Mouse (Mus musculus) ovary, postnatal 10 days (tissue): ENCODE measurements around the gene Eef1akmt3.
A peak's percentile ranks its signal among the peaks of the same experiment; 100 is the strongest.
"Not testable (repeated sequence)": the region's sequence is repeated elsewhere in the genome, so short reads cannot be mapped to it uniquely, and the experiment has no call there.

ENCODE experiments used
- DNase-seq: peaks from one replicate; pipeline ENCODE4 v3.0.0; 2022; ENCODE audit warnings: low spot score

The Eef1akmt3 gene

GRCm38 (mm10) chr10:127041274-127041766 lies at the start of gene Eef1akmt3, which contains the start of gene Mettl1:
Eef1akmt3 (minus strand) TSS chr10:127041513.
Mettl1 (plus strand) TSS chr10:127041414.
- DNase-seq: no peak

DNA sequence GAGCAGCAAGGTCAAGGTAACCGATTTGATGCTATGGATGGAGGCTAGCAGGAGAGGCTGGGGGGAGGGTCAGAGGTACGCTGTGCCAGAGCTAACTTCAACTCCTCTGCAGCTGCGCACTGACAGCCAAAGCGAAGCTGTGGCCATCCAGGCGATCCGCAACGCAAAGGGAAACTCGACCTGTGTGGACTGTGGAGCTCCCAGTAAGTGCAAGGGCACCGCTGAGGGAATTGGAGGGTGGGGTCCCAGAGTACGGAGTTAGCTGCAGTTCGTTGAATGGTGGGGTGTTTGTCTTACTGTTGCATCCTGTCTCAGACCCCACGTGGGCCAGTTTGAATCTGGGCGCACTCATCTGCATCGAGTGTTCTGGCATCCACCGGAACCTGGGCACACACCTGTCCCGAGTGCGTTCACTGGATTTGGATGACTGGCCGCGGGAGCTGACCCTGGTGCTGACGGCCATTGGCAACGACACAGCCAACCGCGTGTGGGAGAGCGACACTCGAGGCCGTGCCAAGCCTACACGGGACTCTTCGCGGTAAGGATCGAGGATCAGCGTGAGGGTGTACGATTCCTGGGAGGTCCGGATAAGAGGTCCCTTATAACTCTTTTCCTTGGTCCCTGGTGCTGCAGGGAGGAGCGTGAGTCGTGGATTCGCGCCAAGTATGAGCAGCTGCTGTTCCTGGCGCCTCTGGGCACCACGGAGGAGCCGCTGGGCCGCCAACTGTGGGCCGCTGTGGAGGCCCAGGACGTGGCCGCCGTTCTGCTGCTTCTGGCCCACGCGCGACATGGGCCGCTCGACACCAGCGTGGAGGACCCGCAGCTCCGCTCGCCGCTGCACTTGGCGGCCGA lies 49.5 kb upstream of the Eef1akmt3 start:
- DNase-seq: no peak

- no peak for DNase-seq
Observed at GRCm38 (mm10) chr10:127085633-127086032, 44.3 kb upstream of the Eef1akmt3 start.

- DNase-seq: no peak
Observed at GRCm38 (mm10) chr10:127085052-127085451, 43.7 kb upstream of the Eef1akmt3 start.

DNA sequence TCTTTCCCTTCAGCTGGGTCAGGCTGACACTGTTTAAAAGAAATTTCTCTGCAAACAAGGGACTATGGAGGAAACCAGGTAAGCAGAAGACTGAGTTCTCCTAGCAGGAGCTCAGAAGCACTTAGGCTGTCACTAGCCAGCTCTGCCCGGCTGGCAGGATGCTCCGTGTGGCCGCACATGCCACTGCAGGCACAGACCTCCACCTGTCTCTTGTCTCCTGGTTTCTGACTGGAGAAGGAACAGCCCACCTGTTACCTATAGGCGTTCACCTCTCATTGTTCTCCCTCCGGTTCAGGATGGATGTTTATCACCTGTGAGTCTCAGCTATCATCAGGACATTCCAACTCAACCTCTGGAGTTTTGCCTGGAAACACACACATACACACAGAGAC lies 42.6 kb upstream of the Eef1akmt3 start:
- DNase-seq: no peak

- DNase-seq: no peak
Observed at GRCm38 (mm10) chr10:127083292-127083914, 42.1 kb upstream of the Eef1akmt3 start.

DNA sequence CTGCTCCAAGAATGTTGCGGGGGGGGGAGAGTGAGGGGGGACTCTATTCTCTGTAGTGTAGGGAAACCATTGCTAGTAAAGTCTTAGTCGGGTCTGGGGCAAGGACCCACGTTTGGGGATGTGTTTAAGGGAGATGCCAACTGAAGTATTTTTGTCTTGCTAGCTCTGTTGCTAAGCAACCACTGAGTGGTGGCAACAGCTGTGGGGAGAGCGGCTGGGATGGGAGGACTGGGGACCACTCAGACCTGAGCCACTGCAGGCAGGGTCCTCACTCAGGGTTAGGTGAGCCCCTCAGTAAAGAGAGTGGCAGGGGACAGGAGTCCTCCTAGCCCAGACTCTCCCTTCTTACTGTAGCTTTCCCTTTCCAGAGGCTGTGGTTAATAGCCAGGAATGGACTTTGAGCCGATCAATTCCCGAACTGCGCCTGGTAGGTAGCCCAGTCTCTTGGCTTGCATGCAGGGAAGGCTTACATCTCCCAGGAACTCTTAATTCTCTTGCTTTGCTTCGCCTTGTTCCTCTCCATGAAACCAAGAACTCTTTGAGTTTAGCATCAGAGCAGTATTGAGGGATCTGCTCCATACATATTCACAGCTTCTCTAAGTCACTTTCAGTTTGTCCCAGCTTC lies 40.8 kb upstream of the Eef1akmt3 start:
- DNase-seq: no peak

DNA sequence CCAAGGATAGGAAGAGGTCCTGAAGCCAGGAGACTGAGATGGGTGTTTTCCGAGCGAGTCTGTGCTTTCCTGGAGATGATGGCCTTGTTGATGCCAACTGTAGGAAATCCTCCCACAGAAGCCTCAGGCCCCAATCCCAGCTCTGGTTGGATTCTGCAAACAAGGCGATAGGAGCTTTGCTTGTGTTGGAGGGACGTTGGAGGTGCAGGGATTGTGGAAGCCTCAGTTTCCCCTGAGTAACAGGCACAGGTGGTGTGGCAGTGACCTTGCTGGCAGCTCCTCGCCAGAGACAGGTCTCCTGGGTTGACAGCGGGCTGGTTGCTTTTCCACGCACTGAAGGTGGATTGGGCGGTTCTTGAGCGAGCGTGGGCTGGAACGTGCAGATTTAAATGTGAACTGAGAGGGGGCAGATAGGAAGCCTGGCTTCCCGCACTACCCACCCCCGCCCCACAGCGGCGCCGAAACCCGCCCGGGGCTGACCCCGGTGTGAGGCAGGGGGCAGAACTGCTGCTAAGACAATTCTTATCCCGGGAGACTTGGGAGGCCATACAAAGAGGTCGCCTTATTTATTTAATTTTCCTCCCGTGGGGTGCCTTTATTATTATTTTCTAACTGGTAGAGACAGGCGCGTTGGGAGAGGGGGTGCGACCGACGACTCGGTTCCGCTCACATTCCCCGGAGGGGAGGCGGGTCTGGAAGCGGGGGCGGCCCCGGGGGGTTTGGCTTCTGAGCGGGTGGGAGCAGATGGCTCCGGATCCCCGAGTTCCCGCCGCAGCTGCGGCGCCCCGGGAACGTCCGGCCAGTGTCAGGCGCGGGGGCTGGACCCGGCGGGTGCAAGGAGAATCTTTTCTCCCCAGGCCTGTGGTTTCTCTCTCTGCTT lies 39.8 kb upstream of the Eef1akmt3 start:
- DNase-seq: no peak

GRCm38 (mm10) chr10:127079665-127080391 lies 38.5 kb upstream of the Eef1akmt3 start:
- no peak for DNase-seq

GRCm38 (mm10) chr10:127078677-127079575 lies 37.6 kb upstream of the Eef1akmt3 start:
- DNase-seq: peak; percentile 21

DNA sequence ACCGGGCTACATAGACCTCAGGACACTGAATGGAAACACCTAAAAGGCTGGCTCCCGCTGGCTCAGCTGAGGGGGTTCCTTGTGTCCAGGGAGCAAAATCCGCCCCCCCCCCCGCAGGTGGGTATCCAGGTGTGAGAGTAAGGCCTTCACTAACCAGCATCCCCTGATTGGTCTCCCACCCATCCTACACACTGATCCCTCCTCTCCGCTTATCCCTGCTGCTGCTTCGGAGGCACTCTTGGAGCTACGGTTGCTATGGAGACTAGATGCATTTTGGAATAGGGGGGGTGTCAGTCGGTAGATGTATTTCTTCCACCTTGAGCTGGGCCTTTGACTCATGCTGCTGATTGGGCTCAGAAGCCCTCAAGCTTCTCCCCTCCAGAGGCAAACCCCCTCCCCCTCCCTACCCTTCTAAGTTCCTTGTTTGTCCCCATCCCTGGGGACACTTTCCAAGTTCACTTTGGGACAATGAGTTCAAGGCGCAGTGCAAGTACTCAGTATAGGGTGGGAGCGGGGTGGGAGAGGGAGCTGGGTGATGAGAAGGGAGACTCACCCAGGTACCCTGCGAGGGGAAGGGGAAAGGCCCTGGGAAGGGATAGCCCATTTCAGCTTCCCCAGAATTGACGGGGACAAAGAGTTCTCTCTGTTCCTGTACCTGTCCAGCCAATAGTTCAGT lies 36.8 kb upstream of the Eef1akmt3 start:
- no peak for DNase-seq

DNA sequence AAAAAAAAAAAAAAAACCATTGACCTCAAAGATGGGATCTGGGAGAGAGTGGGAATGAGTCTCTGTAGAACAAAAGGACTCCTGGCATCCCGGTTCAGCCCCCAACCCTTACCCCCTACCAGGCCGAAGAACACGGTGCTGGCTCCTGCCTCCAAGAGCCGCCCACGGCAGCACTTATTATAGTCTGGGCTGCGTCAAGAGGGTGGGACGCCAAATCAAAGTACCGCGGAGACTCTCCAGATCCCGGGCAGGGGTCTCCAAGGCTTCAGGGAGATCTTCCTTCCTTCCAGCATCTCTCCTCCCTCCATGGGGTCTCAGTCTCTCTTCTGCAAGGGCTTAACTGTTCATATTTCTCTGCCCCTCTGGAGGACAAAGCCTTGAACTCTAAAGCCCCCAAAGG lies 36.2 kb upstream of the Eef1akmt3 start:
- no peak for DNase-seq

DNA sequence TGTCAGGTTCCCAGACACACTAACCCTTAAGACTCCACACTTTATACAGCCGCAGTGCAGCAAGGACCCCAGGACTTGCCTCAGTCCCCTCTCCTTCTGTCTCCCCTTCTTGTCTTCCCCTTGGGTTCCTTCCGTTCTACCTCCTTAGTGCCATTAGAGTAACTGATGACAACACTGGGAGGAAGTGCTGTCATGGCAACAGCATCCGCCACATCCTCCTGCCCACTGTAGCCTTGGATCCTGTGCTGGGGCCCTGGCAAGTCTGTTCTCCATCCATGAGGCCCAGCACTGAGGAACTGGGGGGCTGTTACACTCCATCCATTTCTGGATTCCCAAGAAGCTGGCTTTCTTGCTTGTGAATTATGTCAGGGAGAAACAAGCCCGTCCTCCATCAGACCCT lies 34.8 kb upstream of the Eef1akmt3 start:
- DNase-seq: no peak

GRCm38 (mm10) chr10:127075651-127076050 lies 34.3 kb upstream of the Eef1akmt3 start:
- DNase-seq: no peak

GRCm38 (mm10) chr10:127075080-127075479 lies 33.8 kb upstream of the Eef1akmt3 start, which contains the start of gene Agap2:
Agap2 (plus strand) TSS chr10:127075284.
- no peak for DNase-seq

- no peak for DNase-seq
Observed at GRCm38 (mm10) chr10:127073981-127074380, 32.7 kb upstream of the Eef1akmt3 start.

GRCm38 (mm10) chr10:127072969-127073368 lies 31.7 kb upstream of the Eef1akmt3 start:
- DNase-seq: not testable (repeated sequence)

GRCm38 (mm10) chr10:127072270-127072669 lies 31.0 kb upstream of the Eef1akmt3 start:
- DNase-seq: not testable (repeated sequence)

DNA sequence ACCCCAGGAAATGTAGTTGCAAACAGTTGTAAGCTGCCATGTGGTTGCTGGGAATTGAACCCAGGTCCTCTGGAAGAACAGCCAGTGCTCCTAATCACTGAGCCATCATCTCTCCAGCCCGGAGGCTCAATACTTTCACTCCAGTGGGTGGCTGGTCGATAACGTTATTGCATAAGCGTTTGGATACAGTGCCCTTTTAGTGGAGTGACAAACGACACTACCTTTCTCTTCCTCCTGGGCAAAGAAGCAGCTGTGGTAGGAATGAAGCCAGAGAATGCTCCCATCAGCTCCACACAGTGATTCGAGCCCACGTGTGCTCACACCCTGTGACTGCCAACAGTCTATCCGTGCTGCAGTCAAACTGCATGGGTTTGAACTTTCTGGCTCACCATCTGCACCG lies 29.9 kb upstream of the Eef1akmt3 start:
- no peak for DNase-seq
